Mouse (Mus musculus) liver, adult 2 months (tissue): ENCODE measurements around the gene Stpg3. TPM values are rescaled to one million over a fixed set of nuclear protein-coding genes. Genes with fewer than 3 reads are reported as not detected.

Experiments used
- DNase-seq: peaks from one replicate; pipeline ENCODE4 v3.0.0-alpha.2; 2011; ENCODE audit warnings: low read depth, low spot score; ENCODE audit errors: extremely low read depth
- H3K27ac ChIP-seq: fragments of 200-500 bp; replicated peaks from 2 replicates; pipeline ENCODE4 v1.5.1; 2012; ENCODE audit warnings: low read depth, mild to moderate bottlenecking, control low read depth, inconsistent platforms, low read length; ENCODE audit not compliant: insufficient read depth
- H3K27me3 ChIP-seq: fragments of 200-500 bp; 2 replicates; pipeline ENCODE4 v1.6.1; 2012; ENCODE audit warnings: mild to moderate bottlenecking, moderate library complexity, low read length, inconsistent platforms; ENCODE audit not compliant: control insufficient read depth, insufficient read depth
- H3K36me3 ChIP-seq: fragments of 200-500 bp; 2 replicates; pipeline ENCODE4 v1.6.1; 2012; ENCODE audit warnings: low read length, inconsistent platforms; ENCODE audit not compliant: control insufficient read depth, insufficient read depth
- H3K4me1 ChIP-seq: fragments of 200-500 bp; 2 replicates; pipeline ENCODE4 v1.6.1; 2011; ENCODE audit warnings: low read length; ENCODE audit not compliant: control insufficient read depth, insufficient read depth
- H3K4me3 ChIP-seq: fragments of 200-500 bp; 2 replicates; pipeline ENCODE4 v1.5.1; 2011; ENCODE audit warnings: low read depth, mild to moderate bottlenecking, control low read depth, low read length, moderate library complexity; ENCODE audit not compliant: insufficient read depth
- H3K79me2 ChIP-seq: fragments of 200-500 bp; 2 replicates; pipeline ENCODE4 v1.6.1; 2012; ENCODE audit warnings: inconsistent platforms, mild to moderate bottlenecking, low read length, moderate library complexity; ENCODE audit not compliant: control insufficient read depth, insufficient read depth
- H3K9ac ChIP-seq: fragments of 200-500 bp; 2 replicates; pipeline ENCODE4 v1.6.1; 2012; ENCODE audit warnings: low read depth, mild to moderate bottlenecking, control low read depth, inconsistent platforms, low read length
- CTCF ChIP-seq: fragments of 200-500 bp; IDR thresholded peaks from 2 replicates; pipeline ENCODE4 v1.5.1; 2011; ENCODE audit warnings: low read depth, low read length, control low read depth
- POLR2A ChIP-seq: fragments of 200-500 bp; IDR thresholded peaks from 2 replicates; pipeline ENCODE4 v1.6.1; 2011; ENCODE audit warnings: low read length, control low read depth; ENCODE audit not compliant: insufficient read depth; ENCODE audit errors: extremely low read depth
- WGBS: fragments of 180-500 bp; shearing (Covaris S2); methylation state at CpG from one replicate; pipeline ENCODE4 v1.1.7; 2018; 5-methylcytosine and 5-hydroxymethylcytosine counted together
- polyA plus RNA-seq: library from polyadenylated mRNA; depleted of rRNA; stranded (reverse); fragments of >200 nt; gene quantifications from 2 replicates; pipeline ENCODE4 v1.2.3, GENCODE M21; 2012
- total RNA-seq: library from RNA; depleted of rRNA; stranded (reverse); fragments of >200 nt; gene quantifications from 2 replicates; pipeline ENCODE4 v1.2.3, GENCODE M21; 2014

Gene Stpg3
- total and polyA plus RNA-seq, 2 experiments = not detected

GRCm38 (mm10) chr2:25240723-25241437 lies 26.4 kb upstream of the Stpg3 start:
- WGBS = 4% methylated on average over 29 of the region's 29 CpGs
- no peaks in the 10 kb centered on the region for H3K36me3 ChIP-seq
- no peak for DNase-seq
- H3K9ac ChIP-seq = peak overlapping the region; percentile 6; the same call in 1 of the 2 replicates
- H3K4me1 ChIP-seq = peaks cover 4% of the 10 kb centered on the region; the same call in 1 of the 2 replicates
- TF ChIP-seq CTCF = no peak
- TF ChIP-seq POLR2A = no peak
- no peaks in the 10 kb centered on the region; the same call in 1 of the 2 replicates for H3K79me2 ChIP-seq
- 0 out of 2 replicates have a peak, but pooled peaks cover 7% of the 10 kb centered on the region for H3K27me3 ChIP-seq
- peak overlapping the region; percentile 36; the same call in 1 of the 2 replicates for H3K4me3 ChIP-seq
- no peak overlapping the region for H3K27ac ChIP-seq

GRCm38 (mm10) chr2:25240310-25240709 lies 25.9 kb upstream of the Stpg3 start:
- H3K4me1 ChIP-seq = peaks cover 4% of the 10 kb centered on the region; the same call in 1 of the 2 replicates
- no peaks in the 10 kb centered on the region for H3K79me2 ChIP-seq
- no peak overlapping the region for H3K9ac ChIP-seq
- 0 out of 2 replicates have a peak, but pooled peaks cover 7% of the 10 kb centered on the region for H3K27me3 ChIP-seq
- H3K36me3 ChIP-seq = no peaks in the 10 kb centered on the region
- H3K4me3 ChIP-seq = no peak overlapping the region
- 71% methylated on average over 8 of the region's 8 CpGs for WGBS
- DNase-seq = no peak
- TF ChIP-seq CTCF (no peak), POLR2A (no peak)
- no peak overlapping the region for H3K27ac ChIP-seq

- Histone ChIP-seq H3K36me3 (no peaks in the 10 kb centered on the region), H3K4me3 (no peak overlapping the region), H3K27ac (no peak overlapping the region), H3K79me2 (no peaks in the 10 kb centered on the region), H3K9ac (no peak overlapping the region), H3K4me1 (peaks cover 4% of the 10 kb centered on the region; the same call in 1 of the 2 replicates), H3K27me3 (0 out of 2 replicates have a peak, but pooled peaks cover 7% of the 10 kb centered on the region)
- DNase-seq = no peak
- WGBS = 83% methylated on average over 3 of the region's 3 CpGs
- TF ChIP-seq POLR2A (no peak), CTCF (no peak)
Observed at GRCm38 (mm10) chr2:25239766-25240165, 25.3 kb upstream of the Stpg3 start.

GRCm38 (mm10) chr2:25238106-25238505 lies 23.7 kb upstream of the Stpg3 start:
- H3K4me3 ChIP-seq = no peak overlapping the region
- H3K4me1 ChIP-seq = peaks cover 4% of the 10 kb centered on the region; the same call in 1 of the 2 replicates
- no peak for DNase-seq
- no peaks in the 10 kb centered on the region for H3K79me2 ChIP-seq
- 0 out of 2 replicates have a peak, but pooled peaks cover 7% of the 10 kb centered on the region for H3K27me3 ChIP-seq
- no peak overlapping the region for H3K9ac ChIP-seq
- no peaks in the 10 kb centered on the region for H3K36me3 ChIP-seq
- TF ChIP-seq CTCF (no peak), POLR2A (no peak)
- no peak overlapping the region for H3K27ac ChIP-seq

- H3K4me3 ChIP-seq = no peak overlapping the region
- no peak for TF ChIP-seq CTCF
- TF ChIP-seq POLR2A = no peak
- no peak overlapping the region for H3K27ac ChIP-seq
- 0 out of 2 replicates have a peak, but pooled peaks cover 7% of the 10 kb centered on the region for H3K27me3 ChIP-seq
- no peak for DNase-seq
- H3K36me3 ChIP-seq = no peaks in the 10 kb centered on the region
- WGBS = 58% methylated on average over 4 of the region's 4 CpGs
- no peaks in the 10 kb centered on the region for H3K79me2 ChIP-seq
- no peak overlapping the region for H3K9ac ChIP-seq
- H3K4me1 ChIP-seq = peaks cover 4% of the 10 kb centered on the region; the same call in 1 of the 2 replicates
Observed at GRCm38 (mm10) chr2:25237522-25237921, 23.1 kb upstream of the Stpg3 start.

- Histone ChIP-seq H3K79me2 (no peaks in the 10 kb centered on the region), H3K27me3 (0 out of 2 replicates have a peak, but pooled peaks cover 4% of the 10 kb centered on the region), H3K4me3 (no peak within 1 kb of the TSS), H3K9ac (no peak within 1 kb of the TSS), H3K4me1 (peaks cover 4% of the 10 kb centered on the region; the same call in 1 of the 2 replicates), H3K36me3 (no peaks in the 10 kb centered on the region), H3K27ac (no peak within 1 kb of the TSS)
- 39% methylated on average over 8 of the region's 8 CpGs for WGBS
- TF ChIP-seq CTCF = no peak
- TF ChIP-seq POLR2A = no peak
- DNase-seq = no peak
Observed at GRCm38 (mm10) chr2:25236614-25237013, 22.2 kb upstream of the Stpg3 start, which contains the start of gene Rnf224. TSS of gene Rnf224 (minus strand) at chr2:25236787.
